Mouse (Mus musculus) forebrain, embryonic 16.5 days (tissue): Measurements from ENCODE around the gene Dsp. TPM values are rescaled to one million over a fixed set of nuclear protein-coding genes. Genes with fewer than 3 reads are reported as not detected.

ENCODE experiments used
- polyA plus RNA-seq: library from polyadenylated mRNA; unstranded; fragments of >200 nt; fragmentation: Nextera tagmentation; extraction: Ambion mirVana; gene quantifications from 2 replicates; pipeline ENCODE4 v1.2.1, GENCODE M21; 2015

The Dsp gene
- polyA plus RNA-seq, 1 experiment from 2014 or later, result 0.29 TPM

Other genes with a start within 250 kb of the Dsp start
- gene Ssr1, start 157.1 kb upstream of the Dsp start, polyA plus RNA-seq, result 74.0 and 90.4 TPM in 2 replicates
- 54.5 and 60.5 TPM in 2 replicates for gene Riok1, start 114.3 kb upstream of the Dsp start, polyA plus RNA-seq
- gene Cage1, start 114.2 kb upstream of the Dsp start, polyA plus RNA-seq, result 1.5 and 2.0 TPM in 2 replicates
- 28.7 and 29.5 TPM in 2 replicates for gene Snrnp48, start 53.6 kb downstream of the Dsp start, polyA plus RNA-seq
- gene Bmp6, start 193.8 kb downstream of the Dsp start, polyA plus RNA-seq, result 1.4 and 2.2 TPM in 2 replicates